Mouse (Mus musculus) erythroblast, embryonic 14.5 days (primary cell): ENCODE data around the gene Gm21954.

Source experiments
- GATA1 ChIP-seq: IDR thresholded peaks from 2 replicates; pipeline ENCODE4 v1.6.1; 2012; ENCODE audit warnings: low read length, inconsistent platforms, mixed read lengths
- TAL1 ChIP-seq: IDR thresholded peaks from 3 replicates; pipeline ENCODE4 v1.6.1; 2012; ENCODE audit warnings: low read length, inconsistent platforms, mixed read lengths

DNA sequence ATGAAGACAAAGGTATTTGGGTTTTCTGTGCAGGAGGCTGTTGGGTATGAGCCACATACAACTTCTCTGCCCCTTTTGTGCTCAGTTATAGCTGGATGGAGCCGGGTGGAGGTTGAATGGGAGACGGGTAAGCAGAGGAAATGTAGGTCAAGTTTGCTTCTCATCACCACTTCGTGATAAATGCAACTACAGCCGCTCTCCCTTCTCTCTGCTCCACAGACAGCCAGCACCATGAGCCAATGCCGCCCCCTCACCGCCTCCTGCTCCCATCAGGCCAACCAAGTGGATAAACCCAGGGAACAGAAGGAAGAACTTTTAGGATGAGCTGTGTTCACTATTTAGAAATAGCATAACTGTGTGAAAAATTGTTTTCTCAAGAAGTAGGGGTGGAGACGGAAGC lies 4.7 kb upstream of the Gm21954 start:
- TF ChIP-seq TAL1 (no peak), GATA1 (no peak)
